Mouse (Mus musculus) 416B (cell line): ENCODE measurements around the gene Arpc2.

ENCODE experiments used
- DNase-seq: peaks from one replicate; pipeline ENCODE4 v3.0.0; 2011; ENCODE audit warnings: low read depth

Gene Arpc2

DNA sequence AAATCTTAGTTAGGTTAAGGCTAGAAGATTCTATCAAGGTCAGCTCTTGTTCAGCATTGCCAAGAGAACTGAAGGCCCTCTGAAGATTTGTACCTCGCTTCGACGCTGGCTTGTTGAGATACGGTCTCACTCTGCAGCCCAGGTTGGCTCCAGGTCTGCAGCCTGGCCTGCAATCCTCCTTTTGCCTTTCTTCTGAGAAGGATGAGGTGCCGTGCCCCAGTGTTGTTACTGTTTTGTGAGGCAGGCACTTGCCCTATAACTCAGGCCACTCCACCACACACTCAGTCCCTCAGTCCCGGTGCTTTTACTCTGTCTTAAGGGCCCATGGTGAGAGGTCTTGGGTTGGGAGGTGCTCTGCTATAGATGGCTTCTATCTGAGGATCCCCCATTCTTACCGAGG is 66.3 kb downstream of the Arpc2 start:
- DNase-seq, result no peak

DNA sequence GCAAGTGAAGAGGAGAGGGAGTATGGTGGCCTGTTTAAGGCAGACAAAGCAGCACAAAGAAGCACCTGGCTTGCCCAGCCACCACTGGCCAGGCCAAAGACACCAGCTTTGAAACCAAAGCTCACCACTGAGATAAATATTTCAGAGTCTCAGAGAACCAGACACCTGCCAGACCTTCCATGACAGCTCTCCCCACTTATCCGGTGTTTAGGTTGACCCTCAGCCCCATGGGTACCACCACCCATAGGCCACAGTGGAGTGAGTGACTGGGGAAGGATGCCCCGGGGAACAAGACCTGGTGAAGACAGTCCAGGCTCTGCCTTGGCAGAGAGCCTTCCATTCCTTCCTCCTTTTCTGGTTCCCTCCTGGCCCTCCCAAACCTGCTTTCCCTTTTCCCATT is 67.0 kb downstream of the Arpc2 start:
- DNase-seq, result no peak

DNA sequence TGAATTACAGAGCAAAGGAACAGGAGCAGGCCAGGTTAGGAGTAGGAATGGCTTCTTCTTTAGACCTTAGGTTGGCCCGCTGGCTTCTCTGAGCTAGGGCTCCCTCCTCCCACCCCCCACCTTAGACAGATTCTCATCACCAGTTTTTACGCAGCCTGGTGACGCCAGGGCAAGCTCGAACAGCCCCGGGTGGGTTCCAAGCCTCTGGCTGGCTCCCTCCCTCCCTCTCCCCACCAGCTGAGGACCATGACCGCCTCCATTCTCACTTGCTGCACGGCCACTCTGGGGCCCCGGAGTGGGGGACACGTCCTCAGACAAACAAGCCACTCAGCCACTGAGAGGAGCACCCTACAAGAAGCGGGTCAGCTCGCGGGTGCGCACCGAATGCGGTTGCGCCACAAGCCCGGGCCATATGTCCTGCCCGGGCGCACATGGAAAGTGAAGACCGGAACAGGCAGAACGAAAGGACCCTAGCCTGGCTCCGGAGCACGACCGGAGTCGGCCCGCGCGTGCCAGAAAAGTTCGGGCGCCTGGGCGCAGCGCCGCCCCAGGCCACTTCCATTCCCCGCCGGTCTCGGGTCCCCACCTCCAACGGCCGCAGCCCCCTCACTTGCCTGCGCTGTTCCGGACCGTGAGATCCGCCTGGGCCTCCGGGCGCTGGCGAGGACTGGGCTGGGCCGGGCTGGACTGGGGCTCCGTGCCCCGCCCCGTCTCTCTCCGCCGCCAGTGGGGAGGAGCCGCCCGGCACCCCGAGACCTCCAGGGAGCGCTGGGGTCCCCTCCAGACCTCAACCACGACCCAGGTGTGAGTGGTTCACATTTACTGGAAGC is 67.8 kb downstream of the Arpc2 start:
- DNase-seq, result peak; percentile 70

DNA sequence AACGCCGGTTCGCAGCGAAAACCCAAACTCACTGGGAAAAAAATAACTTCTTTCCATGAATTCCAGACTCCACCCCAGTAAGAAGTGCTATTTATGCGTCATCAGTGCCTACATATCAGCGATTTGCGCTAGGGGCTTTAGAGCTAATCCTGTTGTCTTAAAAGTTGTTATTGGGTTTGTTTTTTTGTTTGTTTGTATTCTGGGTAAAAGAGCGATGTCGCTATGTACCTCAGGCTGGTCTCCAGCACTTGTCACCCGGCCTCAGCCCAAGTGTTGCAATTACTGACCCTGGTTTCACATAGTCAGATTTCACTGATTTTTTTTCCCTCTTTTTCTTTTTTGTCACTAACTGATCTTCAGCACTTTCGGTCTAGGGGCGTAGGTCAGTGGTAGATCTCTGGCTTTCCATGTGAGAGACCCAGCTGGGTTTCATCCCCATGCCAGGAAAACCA is 68.5 kb downstream of the Arpc2 start:
- DNase-seq, result peak; percentile 62

DNA sequence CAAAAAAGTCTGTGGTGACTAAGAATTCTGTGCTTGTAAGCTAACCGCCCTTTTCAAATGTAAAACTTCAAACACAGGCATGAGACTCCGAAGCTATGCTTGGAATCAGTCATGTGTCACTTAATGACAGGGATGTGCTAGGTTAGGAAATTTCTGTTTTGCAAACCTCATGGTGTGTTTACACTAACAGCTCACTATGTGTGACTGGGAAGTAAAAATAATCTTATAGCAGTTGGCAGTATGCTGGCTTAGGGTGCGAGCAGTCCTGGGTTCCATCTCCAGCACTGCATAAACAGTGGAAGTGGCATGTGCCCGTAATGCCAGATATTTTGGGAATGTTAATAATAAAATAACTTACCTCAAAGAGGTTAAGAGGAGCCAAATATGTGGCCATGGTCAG is 69.1 kb downstream of the Arpc2 start:
- DNase-seq, result no peak

DNA sequence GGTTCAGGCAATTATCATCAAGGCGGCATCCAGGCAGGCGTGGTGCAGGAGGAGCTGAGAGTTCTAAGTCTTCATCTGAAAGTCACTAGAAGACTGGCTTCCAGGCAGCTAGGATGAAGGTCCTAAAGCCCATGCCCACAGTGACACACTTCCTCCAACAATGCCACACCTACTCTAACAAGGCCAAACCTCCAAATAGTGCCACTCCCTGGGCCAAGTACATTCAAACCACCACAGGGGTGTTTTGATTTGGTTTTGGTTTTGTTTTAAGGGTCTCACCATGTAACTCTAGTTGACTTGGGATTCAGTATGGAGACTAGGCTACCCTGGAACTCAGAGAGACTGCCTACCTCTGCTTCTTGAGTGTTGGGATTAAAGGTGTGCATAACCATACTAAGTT is 69.6 kb downstream of the Arpc2 start, which contains the start of gene Tmbim1:
Gene Tmbim1, minus strand, starts transcription at position 101 of the 400 bp plus-strand sequence.
- no peak for DNase-seq

DNA sequence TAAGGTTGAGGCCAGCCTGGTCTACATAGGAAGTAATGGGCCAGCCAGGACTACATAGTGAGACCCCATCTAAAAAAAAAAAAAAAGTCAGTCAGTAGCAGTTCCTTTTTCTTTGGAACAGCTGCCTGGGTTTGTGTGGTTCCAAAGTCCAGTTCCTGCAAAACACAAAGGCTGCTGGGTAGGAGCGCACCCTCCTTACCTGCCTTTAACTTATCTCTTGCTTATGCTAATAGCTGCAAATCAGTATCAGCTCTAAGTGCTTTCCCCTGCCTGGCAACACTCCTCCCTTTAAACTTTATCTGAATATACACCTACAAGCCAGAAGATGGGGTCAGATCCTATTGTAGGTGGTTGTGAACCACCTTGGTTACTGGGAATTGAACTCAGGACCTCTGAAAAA is 71.3 kb downstream of the Arpc2 start:
- no peak for DNase-seq

DNA sequence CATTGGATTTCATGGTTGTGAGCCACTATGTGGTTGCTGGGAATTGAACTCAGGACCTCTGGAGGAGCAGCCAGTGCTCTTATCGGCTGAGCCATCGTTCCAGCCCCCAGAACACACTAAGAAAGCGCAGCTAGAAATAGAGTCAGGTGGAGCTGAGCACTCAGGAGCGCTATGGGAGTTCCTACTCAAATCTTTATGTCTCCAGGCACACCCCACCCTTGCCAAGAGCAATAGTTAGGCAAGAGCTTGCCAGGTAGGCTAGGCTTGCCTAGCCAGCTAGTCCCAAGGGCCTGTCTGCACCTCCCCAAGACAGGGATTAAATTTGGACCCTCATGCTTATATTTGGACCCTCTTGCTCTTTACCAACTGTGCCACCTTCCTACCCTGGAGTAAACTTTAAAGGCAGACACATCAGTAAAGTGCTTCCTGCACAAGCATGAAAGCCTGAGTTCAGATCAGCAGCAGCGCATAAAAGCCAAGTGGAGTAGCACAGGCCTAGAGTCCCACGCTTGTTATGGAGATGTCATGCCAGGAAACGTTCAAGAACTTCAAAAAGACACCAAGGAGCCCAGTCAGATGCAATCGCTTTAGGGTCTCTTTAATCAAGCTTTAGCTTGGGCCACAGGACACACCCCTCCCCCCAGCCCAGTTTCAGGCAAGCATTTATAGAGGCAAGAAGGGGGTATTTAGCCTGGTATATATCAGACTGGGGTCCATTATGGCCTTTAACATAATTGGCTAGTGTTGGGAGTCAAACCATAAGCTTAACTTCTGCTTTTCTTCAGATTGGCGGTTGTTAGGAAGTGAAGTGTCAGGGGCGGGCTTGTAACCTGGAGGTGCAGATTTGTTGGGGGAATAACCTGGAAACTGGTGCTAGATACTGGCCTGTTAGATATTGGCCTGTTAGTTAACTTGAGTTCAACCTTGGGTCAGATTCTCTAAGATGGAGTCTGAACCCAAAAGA is 72.4 kb downstream of the Arpc2 start:
- DNase-seq, result peak; percentile 47

DNA sequence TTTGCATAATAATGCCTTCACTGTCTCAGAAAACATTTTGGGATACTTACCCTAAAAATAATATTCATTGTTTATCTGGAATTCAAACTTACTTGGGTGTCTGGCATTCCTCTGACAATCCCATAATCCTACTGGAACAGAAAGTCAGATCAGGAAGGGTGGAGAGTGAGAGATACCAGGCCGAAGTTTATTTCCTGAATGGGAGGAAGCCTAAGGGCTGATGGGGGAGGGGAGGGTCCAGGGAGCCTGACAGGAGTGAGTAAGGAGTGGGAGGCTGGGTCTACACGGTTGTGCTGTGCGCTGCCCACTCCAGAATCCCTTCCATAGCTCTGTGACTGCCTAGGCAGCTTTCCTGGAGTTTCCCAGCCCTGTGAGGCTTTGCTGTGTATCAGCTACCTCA is 73.9 kb downstream of the Arpc2 start:
- no peak for DNase-seq

DNA sequence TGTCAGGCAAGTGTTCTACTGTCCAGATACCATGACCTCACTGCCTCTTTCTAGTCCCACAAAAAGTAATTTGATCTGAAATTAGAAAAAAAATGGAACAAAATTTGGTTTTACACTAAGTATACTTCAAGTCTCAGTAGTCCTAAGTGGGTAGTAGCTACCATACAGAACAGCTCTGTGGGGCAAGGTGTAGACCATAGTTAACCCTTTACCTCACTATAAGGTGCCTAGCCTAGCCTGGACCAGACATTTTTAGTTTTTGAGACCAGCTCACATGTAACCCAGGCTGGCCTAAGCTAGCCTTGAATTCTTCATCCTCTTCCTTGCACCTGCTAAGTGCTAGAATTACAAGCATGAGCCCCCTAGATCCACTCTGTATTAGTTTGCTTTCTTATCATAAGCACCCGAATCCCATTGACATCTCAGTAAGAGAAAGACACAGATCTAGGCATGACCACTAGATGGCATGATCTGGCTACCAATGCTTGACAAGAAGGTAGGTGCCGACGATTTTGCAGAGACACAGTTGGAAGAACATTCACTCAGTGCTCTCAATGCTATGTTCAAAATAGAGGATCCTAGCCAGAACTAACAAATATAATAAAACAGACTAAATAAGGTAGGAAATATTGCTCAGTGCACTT is 77.3 kb downstream of the Arpc2 start:
- DNase-seq, result peak; percentile 91

DNA sequence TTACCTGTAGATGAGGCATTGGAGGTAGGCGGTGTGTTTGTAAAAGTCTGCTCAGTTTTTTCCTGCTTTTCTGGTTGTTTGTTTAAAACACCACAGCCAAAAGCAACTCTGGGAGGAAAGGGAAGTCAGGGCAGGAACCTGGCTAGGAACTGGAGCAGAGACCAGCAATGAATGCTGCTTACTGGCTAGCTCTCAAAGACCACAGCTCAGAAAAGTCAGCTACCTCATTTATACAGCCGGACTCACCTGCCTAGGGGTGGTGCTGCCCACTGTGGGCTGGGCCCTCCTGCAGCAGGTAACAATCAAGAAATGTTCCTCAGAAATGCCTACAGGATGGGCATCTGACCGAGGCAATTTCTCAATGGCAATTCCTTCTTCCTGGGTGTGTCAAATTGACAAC is 78.9 kb downstream of the Arpc2 start:
- DNase-seq, result no peak

DNA sequence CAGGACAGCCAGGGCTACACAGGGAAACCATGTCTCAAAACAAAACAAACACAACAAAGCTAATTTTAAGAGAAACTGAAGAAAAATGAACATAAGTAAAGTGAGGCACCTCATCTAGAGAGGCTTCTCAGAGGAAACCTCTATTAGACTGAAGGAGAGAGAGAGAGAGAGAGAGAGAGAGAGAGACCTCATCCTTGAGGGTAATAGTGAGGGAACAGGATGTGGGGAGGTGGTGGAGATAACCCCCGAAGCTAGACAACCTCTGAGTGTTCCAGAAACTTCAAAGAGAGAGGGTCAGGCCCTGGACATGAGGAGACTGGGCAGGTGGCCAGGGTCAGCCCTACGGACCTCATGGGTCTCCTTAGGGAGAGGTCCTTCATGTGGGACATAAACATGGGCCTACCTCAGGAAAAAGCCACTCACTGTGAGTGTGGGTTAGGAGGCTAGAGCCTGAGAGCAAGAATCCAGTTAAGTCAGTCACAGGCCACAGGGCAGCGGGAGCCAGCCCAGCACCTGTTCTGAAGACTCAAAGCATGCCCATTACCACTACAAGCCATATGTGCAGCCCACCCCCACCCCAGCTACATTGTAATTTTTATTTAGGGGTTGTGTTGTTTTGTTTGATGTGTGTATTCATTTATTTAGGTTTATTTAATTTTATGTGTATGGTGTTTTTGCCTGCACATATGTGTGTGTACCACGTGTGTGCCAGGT is 80.4 kb downstream of the Arpc2 start:
- DNase-seq, result no peak
